Mouse (Mus musculus): ENCODE measurements around the gene Olfr667. TPM values are rescaled to one million over a fixed set of nuclear protein-coding genes. Genes with fewer than 3 reads are reported as not detected.
"Not testable (repeated sequence)": the region's sequence is repeated elsewhere in the genome, so short reads cannot be mapped to it uniquely, and the experiment has no call there.

Gene Olfr667
- polyA plus RNA-seq (2015; fragmentation: Nextera tagmentation; extraction: Ambion mirVana) = not detected in 2 replicates

GRCm38 (mm10) chr7:104921382-104921781 is at the start of gene Olfr667:
TSS of gene Olfr667 (minus strand) at chr7:104921482.
- H3K4me2 ChIP-seq (ENCODE audit: low read depth, low read length) = no peak within 1 kb of the TSS
- no peaks in the 10 kb centered on the region for H3K4me1 ChIP-seq (ENCODE audit: control insufficient read depth, insufficient read depth, low read length)
- no peaks in the 10 kb centered on the region for H3K27me3 ChIP-seq (ENCODE audit: control insufficient read depth, insufficient read depth, low read length)
- no peak for ATAC-seq (ENCODE audit: insufficient read depth, low FRiP score)
- no peaks in the 10 kb centered on the region for H3K9me3 ChIP-seq (replicated peaks; ENCODE audit: control insufficient read depth, low read length)
- H3K36me3 ChIP-seq (ENCODE audit: control insufficient read depth, insufficient read depth, low read length) = no peaks in the 10 kb centered on the region
- no peak within 1 kb of the TSS for H3K27ac ChIP-seq (ENCODE audit: low read length)
- H3K4me3 ChIP-seq (replicated peaks; ENCODE audit: low read length) = no peak within 1 kb of the TSS
- H3K9ac ChIP-seq (ENCODE audit: low read length) = no peak within 1 kb of the TSS
- 65% methylated on average over 1 of the region's 1 CpGs for WGBS

GRCm38 (mm10) chr7:104962520-104962919 is 41.2 kb upstream of the Olfr667 start, which contains the start of gene Olfr670:
TSS of gene Olfr670 (minus strand) at chr7:104962620.
- H3K4me2 ChIP-seq (ENCODE audit: low read depth, low read length) = no peak within 1 kb of the TSS
- H3K27ac ChIP-seq (ENCODE audit: low read length) = no peak within 1 kb of the TSS
- H3K27me3 ChIP-seq (ENCODE audit: control insufficient read depth, insufficient read depth, low read length) = no peaks in the 10 kb centered on the region
- WGBS = 47% methylated on average over 1 of the region's 1 CpGs
- H3K9ac ChIP-seq (ENCODE audit: low read length) = no peak within 1 kb of the TSS
- ATAC-seq (ENCODE audit: insufficient read depth, low FRiP score) = no peak
- H3K4me3 ChIP-seq (replicated peaks; ENCODE audit: low read length) = no peak within 1 kb of the TSS
- H3K4me1 ChIP-seq (ENCODE audit: control insufficient read depth, insufficient read depth, low read length) = no peaks in the 10 kb centered on the region
- H3K9me3 ChIP-seq (replicated peaks; ENCODE audit: control insufficient read depth, low read length) = no peaks in the 10 kb centered on the region
- H3K36me3 ChIP-seq (ENCODE audit: control insufficient read depth, insufficient read depth, low read length) = no peaks in the 10 kb centered on the region

DNA sequence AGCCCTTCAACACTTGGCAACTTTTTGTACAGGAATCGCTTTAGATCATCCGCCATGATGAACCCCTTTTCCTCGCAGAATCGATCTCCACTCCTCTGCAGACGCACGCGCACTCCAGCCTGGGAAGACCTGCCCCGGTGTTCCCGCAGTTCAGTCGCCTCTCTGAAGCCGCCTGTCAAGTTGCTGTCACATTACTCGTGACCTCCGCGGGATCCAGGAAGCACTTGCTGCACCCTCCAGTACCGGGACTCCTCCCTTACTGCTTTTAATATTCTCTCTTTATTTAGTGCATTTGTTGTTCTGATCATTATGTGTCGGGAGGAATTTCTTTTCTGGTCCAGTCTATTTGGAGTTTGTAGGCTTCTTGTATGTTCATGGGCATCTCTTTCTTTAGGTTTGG is 29.0 kb upstream of the Olfr667 start:
- H3K36me3 ChIP-seq (ENCODE audit: control insufficient read depth, insufficient read depth, low read length); H3K4me3 ChIP-seq (replicated peaks; ENCODE audit: low read length); H3K27me3 ChIP-seq (ENCODE audit: control insufficient read depth, insufficient read depth, low read length); ATAC-seq (ENCODE audit: insufficient read depth, low FRiP score); H3K27ac ChIP-seq (ENCODE audit: low read length); H3K9ac ChIP-seq (ENCODE audit: low read length); H3K9me3 ChIP-seq (replicated peaks; ENCODE audit: control insufficient read depth, low read length); H3K4me2 ChIP-seq (ENCODE audit: low read depth, low read length); H3K4me1 ChIP-seq (ENCODE audit: control insufficient read depth, insufficient read depth, low read length): not testable (repeated sequence)
- WGBS = 90% methylated on average over 16 of the region's 16 CpGs

- ATAC-seq (ENCODE audit: insufficient read depth, low FRiP score) = no peak
- Histone ChIP-seq H3K36me3 (ENCODE audit: control insufficient read depth, insufficient read depth, low read length) (no peaks in the 10 kb centered on the region), H3K4me1 (ENCODE audit: control insufficient read depth, insufficient read depth, low read length) (no peaks in the 10 kb centered on the region), H3K4me3 (replicated peaks; ENCODE audit: low read length) (no peak within 1 kb of the TSS), H3K27me3 (ENCODE audit: control insufficient read depth, insufficient read depth, low read length) (no peaks in the 10 kb centered on the region), H3K4me2 (ENCODE audit: low read depth, low read length) (no peak within 1 kb of the TSS), H3K27ac (ENCODE audit: low read length) (no peak within 1 kb of the TSS), H3K9ac (ENCODE audit: low read length) (no peak within 1 kb of the TSS), H3K9me3 (replicated peaks; ENCODE audit: control insufficient read depth, low read length) (no peaks in the 10 kb centered on the region)
- 82% methylated on average over 1 of the region's 1 CpGs for WGBS
These were observed 12.7 kb upstream of the Olfr667 start, which contains the start of gene Olfr669 for GRCm38 (mm10) chr7:104933940-104934339. TSS of gene Olfr669 (plus strand) at chr7:104934240.

GRCm38 (mm10) chr7:104927957-104928356 is 6.7 kb upstream of the Olfr667 start, which contains the start of gene Olfr668:
TSS of gene Olfr668 (minus strand) at chr7:104928057.
- Histone ChIP-seq H3K4me2 (ENCODE audit: low read depth, low read length) (no peak within 1 kb of the TSS), H3K9me3 (replicated peaks; ENCODE audit: control insufficient read depth, low read length) (no peaks in the 10 kb centered on the region), H3K36me3 (ENCODE audit: control insufficient read depth, insufficient read depth, low read length) (no peaks in the 10 kb centered on the region), H3K4me1 (ENCODE audit: control insufficient read depth, insufficient read depth, low read length) (no peaks in the 10 kb centered on the region), H3K27ac (ENCODE audit: low read length) (no peak within 1 kb of the TSS), H3K9ac (ENCODE audit: low read length) (no peak within 1 kb of the TSS), H3K27me3 (ENCODE audit: control insufficient read depth, insufficient read depth, low read length) (no peaks in the 10 kb centered on the region), H3K4me3 (replicated peaks; ENCODE audit: low read length) (no peak within 1 kb of the TSS)
- 60% methylated on average over 1 of the region's 1 CpGs for WGBS
- ATAC-seq (ENCODE audit: insufficient read depth, low FRiP score) = no peak

DNA sequence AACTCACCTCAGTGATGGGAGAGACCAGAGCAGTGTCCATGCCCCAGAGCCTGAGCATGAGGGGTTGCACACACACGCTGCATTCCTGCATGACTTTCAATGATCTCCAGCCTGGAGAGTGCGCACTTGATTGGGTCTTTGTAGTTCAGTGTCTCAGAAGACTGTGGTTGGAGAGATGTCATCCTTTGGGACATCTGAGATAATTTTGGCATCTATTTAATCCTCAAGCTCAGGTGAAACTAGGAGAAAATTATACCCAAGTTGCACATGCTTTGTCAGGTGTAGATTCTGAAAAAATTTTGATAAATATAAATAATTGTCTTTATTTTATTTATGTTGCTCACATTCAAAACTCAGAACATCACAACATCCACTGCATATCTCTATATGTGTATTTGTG is 25.4 kb downstream of the Olfr667 start, which contains the start of gene Olfr666:
Gene Olfr666, minus strand, starts transcription at position 101 of the 400 bp plus-strand sequence.
- no peaks in the 10 kb centered on the region for H3K27me3 ChIP-seq (ENCODE audit: control insufficient read depth, insufficient read depth, low read length)
- WGBS = 84% methylated on average over 2 of the region's 2 CpGs
- no peaks in the 10 kb centered on the region for H3K36me3 ChIP-seq (ENCODE audit: control insufficient read depth, insufficient read depth, low read length)
- ATAC-seq (ENCODE audit: insufficient read depth, low FRiP score) = no peak
- no peaks in the 10 kb centered on the region for H3K4me1 ChIP-seq (ENCODE audit: control insufficient read depth, insufficient read depth, low read length)
- H3K4me3 ChIP-seq (replicated peaks; ENCODE audit: low read length) = no peak within 1 kb of the TSS
- H3K9ac ChIP-seq (ENCODE audit: low read length) = no peak within 1 kb of the TSS
- H3K4me2 ChIP-seq (ENCODE audit: low read depth, low read length) = no peak within 1 kb of the TSS
- no peak within 1 kb of the TSS for H3K27ac ChIP-seq (ENCODE audit: low read length)
- no peaks in the 10 kb centered on the region for H3K9me3 ChIP-seq (replicated peaks; ENCODE audit: control insufficient read depth, low read length)

DNA sequence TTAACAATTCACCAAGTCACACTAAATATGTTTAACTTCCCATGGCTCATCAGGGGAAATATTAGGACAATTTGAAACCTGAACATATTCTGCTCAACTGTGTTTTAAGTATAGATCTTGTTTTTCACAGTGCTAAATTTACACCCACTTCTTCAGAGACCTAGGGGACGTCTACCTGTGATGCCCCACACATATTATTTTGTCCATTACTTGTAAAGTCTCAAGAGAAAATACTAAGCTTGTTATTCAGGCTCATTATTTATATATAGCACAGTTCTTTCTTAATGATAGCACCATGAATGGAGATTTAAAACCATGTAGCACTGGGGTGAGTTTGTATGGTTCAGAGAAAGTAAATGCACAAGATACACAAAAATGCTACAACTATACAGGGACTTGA is 43.6 kb downstream of the Olfr667 start, which contains the start of gene Olfr665:
Gene Olfr665, plus strand, starts transcription at position 301 of the 400 bp plus-strand sequence.
- Histone ChIP-seq H3K4me1 (ENCODE audit: control insufficient read depth, insufficient read depth, low read length) (no peaks in the 10 kb centered on the region), H3K9ac (ENCODE audit: low read length) (no peak within 1 kb of the TSS), H3K9me3 (replicated peaks; ENCODE audit: control insufficient read depth, low read length) (no peaks in the 10 kb centered on the region), H3K27ac (ENCODE audit: low read length) (no peak within 1 kb of the TSS), H3K4me2 (ENCODE audit: low read depth, low read length) (no peak within 1 kb of the TSS), H3K27me3 (ENCODE audit: control insufficient read depth, insufficient read depth, low read length) (no peaks in the 10 kb centered on the region), H3K36me3 (ENCODE audit: control insufficient read depth, insufficient read depth, low read length) (no peaks in the 10 kb centered on the region), H3K4me3 (replicated peaks; ENCODE audit: low read length) (no peak within 1 kb of the TSS)
- no peak for ATAC-seq (ENCODE audit: insufficient read depth, low FRiP score)
- 51% methylated on average over 1 of the region's 1 CpGs for WGBS

Other genes with a start within 250 kb of the Olfr667 start
- not detected in 2 replicates for gene Olfr661, start 235.0 kb downstream of the Olfr667 start, polyA plus RNA-seq (2015; fragmentation: Nextera tagmentation; extraction: Ambion mirVana)
- gene Usp17le, start 144.0 kb downstream of the Olfr667 start, polyA plus RNA-seq (2015; fragmentation: Nextera tagmentation; extraction: Ambion mirVana) = not detected in 2 replicates
- gene Usp17lb, start 78.9 kb downstream of the Olfr667 start, polyA plus RNA-seq (2015; fragmentation: Nextera tagmentation; extraction: Ambion mirVana) = not detected in 2 replicates
- not detected in 2 replicates for gene Usp17la, start 64.5 kb downstream of the Olfr667 start, polyA plus RNA-seq (2015; fragmentation: Nextera tagmentation; extraction: Ambion mirVana)
- gene Olfr665, start 43.5 kb downstream of the Olfr667 start, polyA plus RNA-seq (2015; fragmentation: Nextera tagmentation; extraction: Ambion mirVana) = not detected in 2 replicates
- not detected in 2 replicates for gene Olfr666, start 25.5 kb downstream of the Olfr667 start, polyA plus RNA-seq (2015; fragmentation: Nextera tagmentation; extraction: Ambion mirVana)
- gene Olfr668, start 6.6 kb upstream of the Olfr667 start, polyA plus RNA-seq (2015; fragmentation: Nextera tagmentation; extraction: Ambion mirVana) = not detected in 2 replicates
- gene Olfr669, start 12.8 kb upstream of the Olfr667 start, polyA plus RNA-seq (2015; fragmentation: Nextera tagmentation; extraction: Ambion mirVana) = not detected in 2 replicates
- gene Olfr670, start 41.1 kb upstream of the Olfr667 start, polyA plus RNA-seq (2015; fragmentation: Nextera tagmentation; extraction: Ambion mirVana) = not detected in 2 replicates
- not detected in 2 replicates for gene Olfr671, start 57.6 kb upstream of the Olfr667 start, polyA plus RNA-seq (2015; fragmentation: Nextera tagmentation; extraction: Ambion mirVana)
- not detected in 2 replicates for gene Olfr672, start 80.5 kb upstream of the Olfr667 start, polyA plus RNA-seq (2015; fragmentation: Nextera tagmentation; extraction: Ambion mirVana)
- gene Olfr675, start 107.0 kb upstream of the Olfr667 start, polyA plus RNA-seq (2015; fragmentation: Nextera tagmentation; extraction: Ambion mirVana) = not detected in 2 replicates
- gene Olfr676, start 111.2 kb upstream of the Olfr667 start, polyA plus RNA-seq (2015; fragmentation: Nextera tagmentation; extraction: Ambion mirVana) = not detected in 2 replicates
- gene Olfr677, start 129.9 kb upstream of the Olfr667 start, polyA plus RNA-seq (2015; fragmentation: Nextera tagmentation; extraction: Ambion mirVana) = not detected in 2 replicates
- gene Olfr678, start 143.0 kb upstream of the Olfr667 start, polyA plus RNA-seq (2015; fragmentation: Nextera tagmentation; extraction: Ambion mirVana) = not detected in 2 replicates
- not detected in 2 replicates for gene Olfr679, start 159.7 kb upstream of the Olfr667 start, polyA plus RNA-seq (2015; fragmentation: Nextera tagmentation; extraction: Ambion mirVana)
- gene Olfr680-ps1, start 171.3 kb upstream of the Olfr667 start, polyA plus RNA-seq (2015; fragmentation: Nextera tagmentation; extraction: Ambion mirVana) = not detected in 2 replicates
- gene Olfr681, start 195.4 kb upstream of the Olfr667 start, polyA plus RNA-seq (2015; fragmentation: Nextera tagmentation; extraction: Ambion mirVana) = not detected in 2 replicates
- not detected in 2 replicates for gene Olfr683, start 225.5 kb upstream of the Olfr667 start, polyA plus RNA-seq (2015; fragmentation: Nextera tagmentation; extraction: Ambion mirVana)
- gene Olfr684, start 242.2 kb upstream of the Olfr667 start, polyA plus RNA-seq (2015; fragmentation: Nextera tagmentation; extraction: Ambion mirVana) = not detected in 2 replicates